Mouse (Mus musculus) C2C12 (cell line): Measurements from ENCODE around the gene Pcdh15. TPM values are rescaled to one million over a fixed set of nuclear protein-coding genes. Genes with fewer than 3 reads are reported as not detected.

ENCODE experiments used
- H3K27me3 ChIP-seq: one replicate; pipeline ENCODE4 v1.6.1; 2011; ENCODE audit not compliant: control insufficient read depth, insufficient read depth, insufficient read length
- H3K36me3 ChIP-seq: one replicate; pipeline ENCODE4 v1.6.1; 2011; ENCODE audit not compliant: control insufficient read depth, insufficient read depth
- H3K4me3 ChIP-seq: one replicate; pipeline ENCODE4 v1.5.1; 2011; ENCODE audit warnings: mild to moderate bottlenecking, control low read depth; ENCODE audit not compliant: poor library complexity, insufficient read depth, severe bottlenecking
- H3K79me2 ChIP-seq: one replicate; pipeline ENCODE4 v1.6.1; 2011; ENCODE audit not compliant: control insufficient read depth, insufficient read depth
- H3K79me3 ChIP-seq: one replicate; pipeline ENCODE4 v1.6.1; 2011; ENCODE audit warnings: low read depth, control low read depth
- H3ac ChIP-seq: one replicate; pipeline ENCODE3; 2011; ENCODE audit warnings: low read depth; ENCODE audit not compliant: control insufficient read depth, insufficient read length
- CEBPB ChIP-seq: IDR thresholded peaks from one replicate; pipeline ENCODE4 v1.6.1; 2011; ENCODE audit warnings: low read depth, mild to moderate bottlenecking, control low read depth, moderate library complexity
- CTCF ChIP-seq: IDR thresholded peaks from one replicate; pipeline ENCODE4 v1.5.1; 2011; ENCODE audit not compliant: control insufficient read depth, insufficient read depth, insufficient read length
- FOSL1 ChIP-seq: IDR thresholded peaks from one replicate; pipeline ENCODE4 v1.8.0; 2011; ENCODE audit warnings: mild to moderate bottlenecking, low read length; ENCODE audit not compliant: poor library complexity, insufficient read depth, severe bottlenecking
- MAX ChIP-seq: IDR thresholded peaks from one replicate; pipeline ENCODE4 v1.6.1; 2011; ENCODE audit warnings: mild to moderate bottlenecking, control low read depth
- MYOD1 ChIP-seq: IDR thresholded peaks from one replicate; pipeline ENCODE4 v1.6.1; 2011; ENCODE audit warnings: low read depth; ENCODE audit not compliant: control insufficient read depth, insufficient read length
- MYOG ChIP-seq: IDR thresholded peaks from one replicate; pipeline ENCODE4 v1.6.1; 2011; ENCODE audit not compliant: control insufficient read depth, insufficient read length; ENCODE audit errors: extremely low read depth
- USF1 ChIP-seq: IDR thresholded peaks from one replicate; pipeline ENCODE4 v1.6.1; 2011; ENCODE audit warnings: low read depth, mild to moderate bottlenecking, control low read depth, moderate library complexity
- polyA plus RNA-seq: library from polyadenylated mRNA; unstranded; fragments of >200 nt; fragmentation: generic; extraction: Trizol; gene quantifications from one replicate; pipeline ENCODE4 v1.2.1, GENCODE M21; 2012; ENCODE audit warnings: missing spikeins

Gene Pcdh15
- polyA plus RNA-seq, 1 experiment: 0.54 TPM

DNA sequence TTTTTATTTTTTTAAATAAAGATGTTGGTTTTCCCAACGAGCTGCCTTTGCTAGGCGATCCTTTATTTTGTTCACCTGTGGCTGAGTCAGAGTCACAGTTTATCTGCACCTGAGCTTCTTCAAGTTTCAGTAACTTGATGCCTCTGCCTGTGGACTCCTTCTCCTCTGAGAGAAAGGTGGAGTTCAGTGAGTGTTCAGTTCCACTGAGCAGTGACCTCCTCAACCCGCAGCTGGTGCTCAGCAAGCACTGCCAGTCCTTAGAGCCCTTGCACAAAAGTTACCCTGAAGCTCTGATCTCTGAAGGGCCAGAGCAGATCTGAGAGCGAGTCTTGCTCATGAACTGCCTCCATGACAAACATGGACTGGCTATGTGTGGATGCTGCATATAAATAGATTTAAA, 724.1 kb downstream of the Pcdh15 start:
- Histone ChIP-seq H3K79me3 (no peaks in the 10 kb centered on the region), H3K79me2 (no peaks in the 10 kb centered on the region), H3ac (no peak overlapping the region)

DNA sequence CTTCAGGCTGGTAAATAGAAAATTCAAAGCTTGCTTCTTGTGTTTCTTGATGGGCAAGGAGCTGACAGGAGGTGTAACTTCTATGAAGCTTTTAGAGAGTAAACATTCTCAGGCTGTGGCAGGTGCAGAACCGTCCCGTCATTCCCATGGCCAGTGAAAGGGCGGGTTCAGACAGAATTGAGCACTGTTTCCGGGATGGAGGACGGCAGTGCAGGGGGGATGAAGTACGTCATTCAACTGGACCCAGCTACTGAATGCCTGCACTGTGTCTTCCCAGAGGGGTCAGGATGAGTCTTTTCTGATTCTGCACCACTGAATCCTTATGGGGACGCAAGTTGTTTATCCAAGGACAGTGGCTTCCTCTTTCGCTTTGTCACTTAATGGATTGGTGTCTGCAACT, 727.2 kb downstream of the Pcdh15 start:
- no peak for TF ChIP-seq MYOG
- no peak for TF ChIP-seq MAX
- no peak for TF ChIP-seq FOSL1
- no peak for TF ChIP-seq CTCF
- no peak for TF ChIP-seq USF1
- no peak for TF ChIP-seq CEBPB
- H3K79me2 ChIP-seq: no peaks in the 10 kb centered on the region
- H3K4me3 ChIP-seq: no peak overlapping the region
- H3K27me3 ChIP-seq: no peaks in the 10 kb centered on the region
- no peak overlapping the region for H3ac ChIP-seq
- H3K36me3 ChIP-seq: no peaks in the 10 kb centered on the region
- H3K79me3 ChIP-seq: no peaks in the 10 kb centered on the region

More for the DNA sequence above, 724.1 kb downstream of the Pcdh15 start:
- Histone ChIP-seq H3K27me3 (no peaks in the 10 kb centered on the region), H3K36me3 (no peaks in the 10 kb centered on the region), H3K4me3 (no peak overlapping the region)
- no peak for TF ChIP-seq FOSL1

DNA sequence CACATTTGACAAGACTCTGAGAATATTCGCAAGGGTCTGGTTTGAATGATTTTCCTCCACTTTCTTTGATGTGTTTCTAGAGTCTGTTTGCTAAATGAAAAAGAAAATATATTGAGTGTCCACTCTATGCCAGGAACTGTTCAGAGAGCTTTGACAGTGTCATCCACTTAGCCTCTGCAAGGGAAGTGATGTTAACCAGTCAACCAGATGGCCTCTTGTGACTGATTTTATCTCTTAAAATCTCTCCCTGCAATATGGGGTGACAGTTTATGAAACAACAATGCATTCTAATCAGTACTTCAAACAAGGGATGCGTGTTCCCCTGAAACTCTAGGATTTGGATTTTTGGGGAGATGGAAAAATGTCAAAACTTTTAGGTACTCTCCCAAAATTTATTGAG, 729.6 kb downstream of the Pcdh15 start:
- Histone ChIP-seq H3K36me3 (no peaks in the 10 kb centered on the region), H3K79me2 (no peaks in the 10 kb centered on the region), H3ac (no peak overlapping the region), H3K27me3 (no peaks in the 10 kb centered on the region), H3K4me3 (no peak overlapping the region), H3K79me3 (no peaks in the 10 kb centered on the region)
- TF ChIP-seq MAX (no peak), CEBPB (no peak), MYOG (no peak), MYOD1 (no peak), CTCF (no peak), USF1 (no peak), FOSL1 (no peak)

DNA sequence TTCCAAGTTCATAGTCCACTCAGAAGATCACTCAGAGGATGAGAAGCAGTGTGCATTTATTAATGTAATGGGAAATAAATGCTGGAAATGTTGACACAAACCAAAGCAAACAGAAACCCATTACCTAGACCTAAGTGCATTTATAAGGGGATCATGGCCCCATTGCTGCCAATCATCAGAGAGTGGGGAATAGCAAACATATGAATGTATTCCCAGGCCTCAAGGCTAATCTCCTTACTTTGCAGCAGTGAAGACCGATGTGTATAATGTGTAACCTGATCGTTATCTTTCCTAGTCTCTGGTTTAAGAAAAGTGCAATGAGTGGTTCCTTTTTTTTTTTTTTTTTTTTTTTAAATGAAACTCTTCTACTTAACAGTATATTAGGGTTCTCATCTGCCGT, 745.9 kb downstream of the Pcdh15 start:
- Histone ChIP-seq H3K36me3 (no peaks in the 10 kb centered on the region), H3ac (no peak overlapping the region), H3K27me3 (no peaks in the 10 kb centered on the region), H3K79me2 (no peaks in the 10 kb centered on the region), H3K4me3 (no peak overlapping the region), H3K79me3 (no peaks in the 10 kb centered on the region)
- TF ChIP-seq MYOD1 (no peak), FOSL1 (no peak), MYOG (no peak), USF1 (no peak)

- H3K79me3 ChIP-seq: no peaks in the 10 kb centered on the region
- no peaks in the 10 kb centered on the region for H3K27me3 ChIP-seq
- no peaks in the 10 kb centered on the region for H3K36me3 ChIP-seq
- no peak for TF ChIP-seq USF1
- H3ac ChIP-seq: no peak overlapping the region
- no peak overlapping the region for H3K4me3 ChIP-seq
- no peaks in the 10 kb centered on the region for H3K79me2 ChIP-seq
These were observed 763.0 kb downstream of the Pcdh15 start for GRCm38 (mm10) chr10:73862181-73862580.

- TF ChIP-seq CEBPB (no peak), USF1 (no peak), FOSL1 (no peak), MYOD1 (no peak), CTCF (no peak), MAX (no peak)
- Histone ChIP-seq H3K4me3 (no peak overlapping the region), H3K36me3 (no peaks in the 10 kb centered on the region), H3K27me3 (no peaks in the 10 kb centered on the region), H3K79me2 (no peaks in the 10 kb centered on the region), H3ac (no peak overlapping the region), H3K79me3 (no peaks in the 10 kb centered on the region)
These were observed 779.0 kb downstream of the Pcdh15 start for GRCm38 (mm10) chr10:73878055-73878728.

DNA sequence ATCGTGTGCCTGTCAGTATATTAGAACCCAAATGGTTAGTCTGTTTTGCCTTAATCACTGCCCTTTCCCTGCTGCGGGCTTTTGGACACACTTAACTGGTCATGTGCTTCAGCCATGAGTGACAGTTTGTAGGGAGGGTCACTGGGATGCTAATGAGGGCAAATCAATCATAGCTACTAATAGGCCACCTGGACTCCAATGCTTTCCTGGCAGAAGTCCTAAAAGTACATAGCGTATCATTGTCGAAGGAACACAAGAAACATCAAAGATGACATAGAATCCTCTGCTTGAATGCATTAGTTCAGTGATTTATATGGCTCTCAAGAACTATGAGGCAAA, 779.6 kb downstream of the Pcdh15 start:
- Histone ChIP-seq H3K36me3 (no peaks in the 10 kb centered on the region), H3K79me2 (no peaks in the 10 kb centered on the region), H3K27me3 (no peaks in the 10 kb centered on the region), H3K4me3 (no peak overlapping the region), H3ac (no peak overlapping the region), H3K79me3 (no peaks in the 10 kb centered on the region)
- TF ChIP-seq MYOD1: no peak
- no peak for TF ChIP-seq CTCF
- no peak for TF ChIP-seq USF1
- no peak for TF ChIP-seq FOSL1
- no peak for TF ChIP-seq MYOG
- no peak for TF ChIP-seq CEBPB
- no peak for TF ChIP-seq MAX
